Mouse (Mus musculus): Measurements from ENCODE around the gene Myo1e.

- TF ChIP-seq GATA1 (IDR thresholded peaks at IDR 0.05; ENCODE audit: low read length) = no peak
- no peak for TF ChIP-seq TAL1 (IDR thresholded peaks at IDR 0.05; ENCODE audit: low read length)
These were observed 74.3 kb downstream of the Myo1e start for GRCm38 (mm10) chr9:70281407-70281806.
